Mouse (Mus musculus) right cerebral cortex, postnatal 4 days (tissue): ENCODE data around the gene Dach2.
"Not testable (repeated sequence)": the region's sequence is repeated elsewhere in the genome, so short reads cannot be mapped to it uniquely, and the experiment has no call there.

Experiments
- DNase-seq: peaks from one replicate; pipeline ENCODE4 v3.0.0-alpha.2; 2022

Dach2 gene

DNA sequence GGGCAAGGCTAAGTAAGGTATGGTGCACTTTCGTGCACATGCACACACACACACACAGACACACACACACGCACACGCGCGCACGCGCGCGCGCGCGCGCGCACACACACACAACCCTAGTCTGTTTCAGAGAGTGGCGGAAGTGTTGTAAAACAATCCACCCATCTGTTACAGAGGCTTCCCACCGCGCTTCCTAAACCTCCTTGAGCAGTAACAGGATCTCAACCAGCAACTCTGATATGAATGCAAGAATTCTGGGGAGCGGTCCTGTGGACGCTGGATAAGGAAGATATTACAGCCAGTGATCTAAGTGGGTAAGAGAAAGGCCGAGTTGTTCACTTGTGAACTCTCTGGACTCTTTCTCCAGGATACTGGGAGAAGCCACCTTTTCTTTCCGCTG, at the start of gene Dach2:
TSS of gene Dach2 (plus strand) at position 107 of the 400 bp plus-strand sequence.
- peak; percentile 2 for DNase-seq

DNA sequence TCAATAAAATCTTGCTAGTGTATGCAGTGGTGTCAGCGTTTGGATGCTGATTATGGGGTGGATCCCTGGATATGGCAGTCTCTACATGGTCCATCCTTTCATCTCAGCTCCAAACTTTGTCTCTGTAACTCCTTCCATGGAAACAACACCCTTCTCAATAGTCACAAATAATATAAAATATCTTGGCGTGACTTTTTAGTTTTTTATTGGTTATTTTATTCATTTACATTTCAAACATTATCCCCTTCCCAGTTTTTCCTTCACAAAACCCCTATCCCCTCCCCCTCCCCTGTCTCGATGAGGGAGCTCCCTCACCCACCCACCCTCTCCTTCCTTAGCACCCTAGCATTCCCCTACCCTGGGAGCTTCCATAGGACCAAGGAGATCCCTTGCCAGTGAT, 44.9 kb upstream of the Dach2 start:
- not testable (repeated sequence) for DNase-seq

GRCm38 (mm10) chrX:113298031-113298430, 721 bp downstream of the Dach2 start:
- peak; percentile 56 for DNase-seq

DNA sequence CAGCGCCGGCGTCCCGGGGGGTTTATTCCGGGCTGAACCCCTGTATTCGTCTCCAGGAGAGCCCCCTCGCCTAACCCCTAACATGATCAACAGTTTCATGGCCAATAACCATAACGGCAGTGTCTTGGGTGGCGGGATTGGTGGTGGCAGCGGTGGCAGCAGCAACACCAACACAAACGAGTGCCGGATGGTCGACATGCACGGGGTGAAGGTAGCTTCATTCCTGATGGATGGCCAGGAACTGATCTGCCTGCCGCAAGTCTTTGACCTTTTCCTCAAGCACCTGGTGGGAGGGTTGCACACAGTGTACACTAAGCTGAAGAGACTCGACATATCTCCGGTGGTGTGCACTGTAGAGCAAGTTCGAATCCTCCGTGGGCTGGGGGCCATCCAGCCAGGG, 1.2 kb downstream of the Dach2 start:
- no peak for DNase-seq

GRCm38 (mm10) chrX:113304323-113304722, 7.0 kb downstream of the Dach2 start:
- no peak for DNase-seq

DNA sequence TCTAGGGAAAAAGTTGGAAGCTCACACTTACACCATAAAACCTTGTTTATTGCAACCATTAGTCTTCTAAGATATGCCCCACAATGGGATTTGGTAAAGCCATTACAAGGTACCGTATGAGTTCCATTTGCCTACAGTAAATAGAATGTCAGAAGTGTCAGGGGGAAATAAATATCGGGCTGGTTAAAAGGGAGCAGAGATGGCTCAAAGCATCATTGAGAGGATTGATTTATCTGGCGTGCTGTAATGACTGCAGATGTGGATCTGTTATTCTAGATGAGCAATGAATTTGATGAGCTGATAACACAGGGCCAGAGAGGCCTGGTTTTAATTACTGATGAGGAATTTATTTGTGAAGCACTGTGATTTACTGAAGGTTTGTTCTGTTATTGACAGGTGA, 40.8 kb downstream of the Dach2 start:
- DNase-seq = no peak

GRCm38 (mm10) chrX:113394417-113394816, 97.1 kb downstream of the Dach2 start:
- no peak for DNase-seq

DNA sequence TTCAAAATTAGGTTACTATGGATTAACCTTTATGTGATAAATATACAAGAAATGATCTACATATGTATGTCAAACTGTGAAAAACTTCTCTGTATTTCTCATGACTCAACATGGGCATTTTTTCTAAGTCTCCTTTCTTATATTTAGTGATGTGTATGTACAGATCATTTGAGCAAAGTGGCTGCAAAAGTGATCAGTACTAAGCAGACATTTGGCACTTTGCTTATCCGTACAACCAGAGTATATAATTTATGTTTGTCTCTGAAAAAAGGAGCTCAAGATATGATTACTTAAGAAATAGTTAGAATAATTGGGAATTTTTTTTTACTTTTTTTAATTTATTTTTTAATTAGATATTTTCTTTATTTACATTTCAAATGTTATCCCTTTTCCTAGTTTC, 111.4 kb downstream of the Dach2 start:
- no peak for DNase-seq

DNA sequence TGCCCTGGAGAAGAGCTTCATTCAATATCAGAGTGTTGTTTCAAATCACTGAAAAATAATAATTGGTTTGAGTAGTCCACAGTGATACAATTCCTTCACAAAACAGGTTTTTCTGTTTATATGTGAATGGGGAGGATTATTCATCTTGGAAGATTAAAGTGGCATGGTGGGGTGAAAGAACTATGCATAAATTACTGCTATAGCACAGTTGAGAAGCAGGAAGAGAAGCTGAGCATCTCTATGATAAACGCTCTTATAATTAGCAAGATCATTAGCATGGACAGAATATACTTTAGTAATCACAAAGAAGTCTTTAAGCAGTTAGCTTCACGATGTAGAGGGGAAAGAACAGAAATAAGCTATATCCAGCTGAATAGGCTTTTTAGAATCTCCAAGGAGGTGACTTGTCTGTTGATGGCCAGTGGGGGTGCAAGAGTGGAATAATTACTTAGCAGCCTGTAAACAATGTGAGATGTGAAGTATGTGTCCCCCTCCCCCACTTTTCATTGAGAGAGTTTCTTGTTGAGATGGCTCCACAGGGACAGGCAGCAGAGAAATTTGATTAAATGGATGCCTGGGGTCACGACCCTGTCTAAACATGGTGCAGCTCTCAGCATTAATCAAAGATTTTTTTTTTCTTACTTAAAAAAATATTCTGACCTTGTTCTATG, 124.3 kb downstream of the Dach2 start:
- DNase-seq = no peak

DNA sequence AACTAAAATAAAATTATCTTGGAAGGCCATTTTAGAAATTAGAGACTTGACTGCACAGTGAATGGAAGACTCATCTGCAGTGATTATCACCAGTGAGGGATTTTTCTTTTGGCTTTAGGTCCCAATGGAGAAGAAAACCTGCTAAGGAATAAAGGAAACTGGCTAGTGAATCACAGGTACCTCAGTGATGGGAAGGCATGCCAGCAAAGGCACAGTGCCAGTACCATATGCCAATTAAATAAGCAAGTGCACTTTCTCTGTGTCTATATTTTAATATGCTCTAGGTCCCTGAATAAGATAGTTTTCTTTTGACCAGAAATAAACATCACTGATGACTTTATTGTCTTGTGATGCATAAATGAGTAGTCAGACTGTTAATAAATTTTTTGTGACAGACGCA, 184.8 kb downstream of the Dach2 start:
- no peak for DNase-seq

GRCm38 (mm10) chrX:113545106-113545505, 247.8 kb downstream of the Dach2 start:
- peak; percentile 2 for DNase-seq

- no peak for DNase-seq
Measured at GRCm38 (mm10) chrX:113563897-113564296, 266.6 kb downstream of the Dach2 start.

DNA sequence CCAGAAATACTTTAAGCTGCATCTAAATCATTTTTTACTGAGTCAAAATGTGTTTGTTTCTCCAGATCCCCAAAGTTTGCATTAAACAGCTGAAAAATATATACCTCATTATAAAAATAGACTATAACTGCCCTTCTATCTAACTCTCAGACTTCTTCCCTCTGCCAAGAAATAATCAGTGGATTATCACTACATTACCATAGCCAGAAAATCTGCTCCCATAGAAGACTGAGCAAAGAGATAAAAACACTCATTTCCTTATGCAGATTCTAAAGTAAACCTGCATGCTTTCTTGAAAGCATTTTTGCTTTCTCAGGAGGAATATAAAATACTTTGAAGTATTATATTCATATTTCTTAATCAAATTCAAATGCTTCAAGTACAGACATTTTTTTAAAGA, 368.8 kb downstream of the Dach2 start:
- no peak for DNase-seq

DNA sequence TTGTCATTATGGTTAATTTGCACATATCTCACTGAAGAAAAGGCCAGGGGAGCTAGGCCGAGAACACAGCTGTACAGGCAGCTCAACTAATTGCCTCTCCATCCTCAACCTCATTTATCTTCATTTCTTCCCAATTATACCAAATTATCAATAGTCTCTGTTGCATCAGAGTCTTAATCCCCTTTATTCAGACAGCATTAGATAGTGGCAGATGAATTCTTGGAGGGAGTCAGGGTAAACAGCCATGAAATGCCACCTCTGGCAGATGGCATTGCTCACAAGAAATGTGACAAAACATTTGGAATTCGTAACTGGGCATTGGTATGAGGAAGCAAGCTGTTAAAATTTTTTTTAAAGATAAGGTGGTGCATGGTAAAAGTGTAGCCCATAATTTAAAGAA, 389.9 kb downstream of the Dach2 start:
- no peak for DNase-seq

- no peak for DNase-seq
Measured at GRCm38 (mm10) chrX:113712363-113712762, 415.1 kb downstream of the Dach2 start.

GRCm38 (mm10) chrX:113724124-113724523, 426.8 kb downstream of the Dach2 start:
- DNase-seq = no peak

GRCm38 (mm10) chrX:113747122-113747521, 449.8 kb downstream of the Dach2 start:
- no peak for DNase-seq

GRCm38 (mm10) chrX:113792264-113792663, 495.0 kb downstream of the Dach2 start:
- no peak for DNase-seq

DNA sequence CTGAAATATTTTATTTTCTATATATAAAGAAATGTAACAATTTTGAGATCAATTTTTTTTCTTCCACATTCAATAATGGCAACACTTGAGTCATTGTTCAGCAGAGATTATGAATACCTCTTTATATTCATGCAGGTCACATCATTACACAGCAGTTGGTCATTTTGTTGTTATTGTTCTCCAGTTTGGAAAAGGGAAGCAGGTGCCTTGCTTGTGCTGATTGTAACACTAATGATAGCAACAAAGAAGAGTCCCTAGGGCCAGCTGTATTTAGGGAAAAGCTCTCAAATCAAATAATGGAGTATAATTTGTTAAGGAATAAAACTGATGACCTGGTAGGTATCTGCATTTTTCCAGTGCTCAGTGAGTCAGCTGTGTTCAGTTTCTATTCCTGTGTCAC, 513.1 kb downstream of the Dach2 start:
- DNase-seq = no peak

DNA sequence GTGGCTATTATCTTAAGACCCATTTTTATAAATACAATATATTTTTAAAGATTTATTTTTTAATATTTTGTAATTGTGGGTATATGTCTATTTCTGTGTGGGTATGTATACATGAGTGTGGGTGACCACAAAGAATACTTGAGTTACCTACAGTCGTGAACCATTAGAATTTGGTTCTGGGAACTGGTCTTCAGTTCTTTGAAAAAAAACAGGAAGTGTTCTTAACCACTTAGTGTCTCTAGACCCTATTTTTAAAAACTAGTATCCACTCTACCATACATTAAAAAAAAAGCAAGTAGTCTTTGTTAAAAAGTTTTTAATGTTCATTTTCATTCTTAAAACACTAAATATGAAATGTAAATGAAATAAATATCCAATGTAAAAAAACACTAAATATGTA, 529.5 kb downstream of the Dach2 start:
- no peak for DNase-seq

DNA sequence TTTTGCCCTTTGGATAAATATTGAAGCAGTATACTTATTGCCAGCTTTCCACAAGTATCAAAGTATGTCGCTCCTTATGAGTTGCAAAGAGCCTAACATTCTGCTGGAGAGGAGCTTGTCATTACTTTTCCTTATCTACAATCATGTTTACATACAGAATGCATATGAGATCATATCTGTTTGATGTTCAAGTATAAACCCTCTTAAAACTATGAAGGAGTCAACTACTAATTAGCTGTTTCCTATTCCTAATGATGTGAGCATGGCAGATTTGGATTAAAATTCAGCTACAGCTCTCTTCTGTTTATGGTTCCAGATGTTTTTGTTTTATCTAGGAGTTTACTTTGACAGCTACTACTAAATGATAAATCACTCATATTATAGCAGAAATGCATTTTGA, 535.8 kb downstream of the Dach2 start:
- no peak for DNase-seq

GRCm38 (mm10) chrX:113867835-113868495, 570.7 kb downstream of the Dach2 start:
- no peak for DNase-seq
